Comparison of ENCODE assay signal across 8 mouse cellular contexts in the genomic region with DNA sequence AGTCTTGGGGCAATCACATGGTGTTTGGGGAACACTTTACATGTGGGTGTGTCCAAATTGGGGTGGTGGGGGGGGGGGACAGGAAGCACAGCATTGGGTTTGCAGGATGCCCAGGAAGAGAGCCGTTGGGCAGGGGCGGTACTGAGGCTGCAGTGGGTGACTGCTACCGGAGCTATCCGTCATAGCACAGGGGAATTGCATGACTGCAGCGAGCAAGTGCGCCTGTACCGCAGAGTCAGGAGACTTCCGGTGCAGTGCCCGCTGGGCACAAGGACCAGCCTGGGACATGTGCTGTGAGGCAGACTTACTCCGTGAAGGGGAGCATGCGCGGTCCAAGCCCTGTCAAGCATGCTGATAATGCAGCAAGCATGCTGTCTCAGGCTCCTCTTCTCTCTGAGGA. TPM values are rescaled to one million over a fixed set of nuclear protein-coding genes. Genes with fewer than 3 reads are reported as not detected.
DNase-seq lines count a peak whose midpoint lies in the region; ATAC-seq lines count a peak whose summit lies in the region.

No protein-coding gene starts in this region.

- peaks cover 4% of the 10 kb centered on the region; the same call in 1 of the 2 replicates for H3K4me1 ChIP-seq in heart, embryonic 10.5 days
- H3K4me1 ChIP-seq in lung, embryonic 15.5 days = no peaks in the 10 kb centered on the region
- no peaks in the 10 kb centered on the region for H3K4me1 ChIP-seq in stomach, embryonic 15.5 days

- H3K9me3 ChIP-seq in heart, embryonic 10.5 days = no peaks in the 10 kb centered on the region
- H3K9me3 ChIP-seq in lung, embryonic 15.5 days = no peaks in the 10 kb centered on the region
- no peaks in the 10 kb centered on the region for H3K9me3 ChIP-seq in stomach, embryonic 15.5 days

- H3K9ac ChIP-seq in lung, embryonic 15.5 days = no peak overlapping the region
- H3K9ac ChIP-seq in stomach, embryonic 15.5 days = no peak overlapping the region

- 0 out of 2 replicates have a peak, but pooled peaks have one; percentile 39 for ATAC-seq in erythroblast, adult 5-6 weeks (replicated peaks; ENCODE audit: low FRiP score, poor library complexity, severe bottlenecking)
- peak; percentile 52; the same call in 1 of the 2 replicates for ATAC-seq in lung, embryonic 15.5 days (ENCODE audit: borderline replicate concordance, extremely low read depth, low FRiP score, low TSS enrichment)
- ATAC-seq in stomach, embryonic 15.5 days (ENCODE audit: insufficient read depth, low FRiP score, low read depth) = peak; percentile 79; the same call in 1 of the 2 replicates

- no peaks in the 10 kb centered on the region for H3K27me3 ChIP-seq in heart, embryonic 10.5 days (ENCODE audit: insufficient read depth, poor library complexity, severe bottlenecking)
- no peaks in the 10 kb centered on the region for H3K27me3 ChIP-seq in lung, embryonic 15.5 days
- no peaks in the 10 kb centered on the region for H3K27me3 ChIP-seq in stomach, embryonic 15.5 days (replicated peaks)

- DNase-seq in heart, embryonic 10.5 days (ENCODE audit: low spot score) = no peak
- DNase-seq in heart, postnatal 10 days = no peak
- no peak for DNase-seq in layer of hippocampus, adult 9-11 months
- no peak for DNase-seq in adrenal gland, adult 8-10 months
- DNase-seq in layer of hippocampus, adult 11-12 months (ENCODE audit: low spot score) = no peak

- H3K4me3 ChIP-seq in heart, embryonic 10.5 days = peak overlapping the region; percentile 38
- peak overlapping the region; percentile 20 for H3K4me3 ChIP-seq in lung, embryonic 15.5 days
- peak overlapping the region; percentile 26 for H3K4me3 ChIP-seq in stomach, embryonic 15.5 days (replicated peaks)

- H3K27ac ChIP-seq in heart, embryonic 10.5 days = 0 out of 2 replicates have a peak overlapping the region, but pooled peaks have one; percentile 13
- H3K27ac ChIP-seq in lung, embryonic 15.5 days = no peak overlapping the region
- no peak overlapping the region for H3K27ac ChIP-seq in stomach, embryonic 15.5 days

- intact Hi-C loops in heart, postnatal 10 days (cut with DNase I) = no loop called here

- WGBS in heart, embryonic 10.5 days = 58% methylated on average over 12 of the region's 12 CpGs
- 51% methylated on average over 12 of the region's 12 CpGs for WGBS in lung, embryonic 15.5 days
- WGBS in stomach, embryonic 15.5 days = 52% methylated on average over 12 of the region's 12 CpGs

- peak overlapping the region; percentile 50 for H3K4me2 ChIP-seq in lung, embryonic 15.5 days
- peak overlapping the region; percentile 52 for H3K4me2 ChIP-seq in stomach, embryonic 15.5 days

- peaks cover 70% of the 10 kb centered on the region for H3K36me3 ChIP-seq in heart, embryonic 10.5 days
- peaks cover 6% of the 10 kb centered on the region for H3K36me3 ChIP-seq in lung, embryonic 15.5 days
- 0 out of 2 replicates have a peak, but pooled peaks cover 7% of the 10 kb centered on the region for H3K36me3 ChIP-seq in stomach, embryonic 15.5 days

RNA-seq across cellular contexts. Expression of a gene that starts 42.2 kb away (rescaled TPM):
- 0.36 and 1.7 TPM in 2 replicates for polyA plus RNA-seq in heart, embryonic 10.5 days (2016; fragmentation: Nextera tagmentation; extraction: Ambion mirVana)
- total RNA-seq in heart, postnatal 10 days (2021) = under 1 TPM in 1 of 2 experiments, not detected in 1; 0.07 TPM
- total RNA-seq in erythroblast, adult 5-6 weeks (2015; ENCODE audit: low replicate concordance) = 7.9 and 9.2 TPM in 2 replicates
- total RNA-seq in erythroblast, adult 5-6 weeks (2017; ENCODE audit: low replicate concordance) = 4.4 and 6.6 TPM in 2 replicates
- 0.05 and 0.11 TPM in 2 replicates for polyA plus RNA-seq in lung, embryonic 15.5 days (2015; fragmentation: Nextera tagmentation; extraction: Ambion mirVana)
- polyA plus RNA-seq in stomach, embryonic 15.5 days (2015; fragmentation: Nextera tagmentation; extraction: Ambion mirVana) = 42.0 and 60.9 TPM in 2 replicates
- total RNA-seq in adrenal gland, adult 8-10 months (2022) = under 1 TPM in 1 of 4 experiments, not detected in 3; 0.09 TPM

Comparison
In these comparisons a context has a peak if more than half of its experiments do, and no peak if none do; other contexts are left out.
1. RNA of a gene that starts 42.2 kb away (total RNA-seq): 4.4 to 9.2 TPM in erythroblast, adult 5-6 weeks; 0.07 TPM in heart, postnatal 10 days and 0.09 TPM in adrenal gland, adult 8-10 months; every median in the first group is over 4 times any median in the second.
2. Peak in every context shown above with its lines, with median percentiles within 50 percentile points of each other: H3K4me3 ChIP-seq and ATAC-seq.